Mouse (Mus musculus) B cell, adult 2 months (primary cell): Measurements from ENCODE around the gene Hist1h2af.

Source experiments
- DNase-seq, 2 experiments: peaks; one replicate each; pipeline ENCODE4 v3.0.0; 2022

The Hist1h2af gene

DNA sequence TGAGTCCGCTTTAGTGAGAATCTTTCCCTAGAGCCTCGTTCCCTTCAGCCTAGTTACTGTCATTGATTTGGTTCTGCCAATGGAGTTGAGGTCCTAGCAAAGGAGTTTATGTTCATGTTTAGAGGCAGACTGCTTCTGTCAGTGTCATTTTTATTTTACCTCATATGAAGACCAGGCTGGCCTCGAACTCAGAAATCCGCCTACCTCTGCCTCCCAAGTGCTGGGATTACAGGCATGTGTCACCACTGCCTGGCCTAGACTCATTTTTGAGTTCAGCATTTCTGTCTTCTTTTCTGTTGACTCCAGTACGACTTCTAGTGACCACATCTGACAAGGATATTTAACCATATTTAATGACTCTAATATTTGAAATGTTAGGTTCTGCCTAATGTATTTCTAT lies 18.4 kb upstream of the Hist1h2af start:
- DNase-seq: no peak

DNA sequence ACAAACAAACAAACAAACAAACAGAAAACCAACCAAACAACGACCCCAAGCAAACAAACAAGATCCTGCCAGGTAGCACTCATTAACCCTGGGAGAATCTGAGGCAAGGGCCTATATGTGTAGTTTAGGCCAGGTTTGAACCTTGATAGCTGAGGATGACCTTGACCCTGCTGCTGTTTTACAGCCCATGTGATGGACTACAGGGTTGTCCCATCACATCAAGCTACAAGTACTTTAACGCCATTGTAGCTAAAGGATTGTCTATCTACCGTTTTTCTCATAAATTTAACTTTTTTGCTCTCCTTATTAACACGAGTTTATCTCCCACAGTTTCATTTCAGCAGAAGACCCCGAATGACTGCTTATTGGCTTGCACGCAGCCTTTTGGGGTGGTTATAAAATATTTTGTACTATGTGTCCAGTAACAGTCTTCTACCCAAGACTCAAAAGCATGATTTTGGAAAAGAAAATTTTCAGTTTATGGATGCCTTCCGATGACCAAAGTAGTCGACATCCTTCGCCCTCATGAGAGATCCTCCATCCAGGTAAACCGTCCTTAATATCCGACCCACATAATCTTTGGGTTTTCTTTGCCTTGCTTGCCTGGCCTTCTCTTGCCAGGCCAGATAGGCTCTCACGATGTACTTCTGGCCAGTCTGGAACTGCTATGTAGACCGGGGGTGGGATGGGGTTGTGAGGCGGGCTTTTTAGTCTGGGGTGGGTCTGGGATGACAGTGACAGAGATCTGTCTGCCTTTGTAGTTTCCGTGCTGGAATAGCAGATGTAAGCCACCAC lies 17.7 kb upstream of the Hist1h2af start:
- no peak for DNase-seq

GRCm38 (mm10) chr13:23516822-23517602 lies 16.7 kb upstream of the Hist1h2af start:
- DNase-seq: peak; percentile 87

- DNase-seq: peak; percentile 94 to 96
Measured at GRCm38 (mm10) chr13:23517603-23518294, 16.0 kb upstream of the Hist1h2af start.

GRCm38 (mm10) chr13:23518295-23518603 lies 15.5 kb upstream of the Hist1h2af start:
- no peak for DNase-seq

- DNase-seq: peak; percentile 91 to 93
Measured at GRCm38 (mm10) chr13:23518885-23519284, 14.8 kb upstream of the Hist1h2af start.

DNA sequence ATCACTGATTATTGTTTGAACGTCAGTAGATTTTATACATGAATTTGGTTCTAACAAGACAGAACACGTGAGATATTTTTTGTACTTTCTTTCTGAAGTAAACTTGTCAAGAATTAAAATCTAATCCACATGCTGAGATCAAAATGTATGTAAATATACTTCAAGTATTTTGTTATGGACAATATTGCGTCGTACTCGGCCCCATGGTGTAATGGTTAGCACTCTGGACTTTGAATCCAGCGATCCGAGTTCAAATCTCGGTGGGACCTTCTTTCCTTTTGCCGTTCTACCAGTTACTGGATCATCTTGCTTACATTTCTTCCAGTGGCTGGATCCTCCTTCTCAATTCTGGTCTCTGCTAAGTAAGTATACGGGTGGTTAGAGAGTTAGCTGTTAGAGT lies 14.3 kb upstream of the Hist1h2af start:
- peak; percentile 86 to 89 for DNase-seq

DNA sequence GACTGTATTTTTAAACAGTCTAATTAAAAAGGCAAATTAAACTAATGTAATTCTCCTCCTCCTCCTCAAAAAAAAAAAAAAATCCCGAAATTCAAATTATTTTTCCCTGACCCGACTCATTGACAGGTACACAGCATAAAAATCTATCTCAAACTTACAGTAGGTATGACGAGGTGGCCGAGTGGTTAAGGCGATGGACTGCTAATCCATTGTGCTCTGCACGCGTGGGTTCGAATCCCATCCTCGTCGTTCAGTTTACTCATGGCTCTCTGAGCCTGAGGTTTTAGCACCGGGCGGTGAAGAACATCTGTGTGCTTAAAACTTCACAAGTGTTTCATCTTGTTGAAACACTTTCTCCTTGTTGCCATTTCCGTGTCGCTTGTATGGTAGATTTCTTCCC lies 12.0 kb upstream of the Hist1h2af start:
- DNase-seq: peak; percentile 89 to 90

DNA sequence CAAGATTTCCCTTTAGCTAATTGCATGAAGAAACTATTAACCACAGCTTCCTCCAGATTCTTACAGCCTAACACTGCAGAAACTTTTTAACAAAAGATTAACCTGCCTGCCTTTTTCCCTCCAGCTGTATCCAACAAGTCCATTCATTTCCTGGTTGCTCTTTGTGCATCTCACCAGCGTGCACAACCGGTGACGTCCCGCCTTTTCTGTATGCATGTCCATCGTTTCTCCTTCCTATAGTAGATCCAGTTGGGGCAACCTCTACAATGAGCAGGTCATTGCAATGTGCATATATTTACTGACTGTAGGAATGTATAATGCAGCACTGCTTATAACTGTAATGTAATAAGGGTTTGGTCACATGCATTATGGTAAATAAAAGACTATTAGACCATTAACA lies 9.7 kb upstream of the Hist1h2af start:
- no peak for DNase-seq

DNA sequence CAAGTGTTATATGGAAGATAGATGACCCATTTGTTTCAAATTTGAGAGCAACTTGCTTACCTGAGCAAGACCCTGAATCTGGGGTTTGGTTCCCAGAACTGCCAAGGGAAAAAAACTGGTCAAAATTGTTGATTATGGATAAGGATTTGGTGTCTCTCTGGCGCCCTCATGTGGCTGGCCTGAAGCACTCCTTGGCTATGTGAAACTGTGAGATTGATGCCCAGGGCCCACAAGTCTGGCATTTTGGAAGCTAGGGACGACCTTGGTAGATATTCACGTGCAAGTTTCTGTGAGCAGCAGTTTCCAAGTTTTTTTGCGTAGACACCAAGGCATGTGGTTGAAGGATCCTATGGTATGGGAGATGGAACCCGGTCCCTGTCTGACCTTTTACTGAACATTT lies 9.1 kb upstream of the Hist1h2af start:
- DNase-seq: peak; percentile 85 to 86

DNA sequence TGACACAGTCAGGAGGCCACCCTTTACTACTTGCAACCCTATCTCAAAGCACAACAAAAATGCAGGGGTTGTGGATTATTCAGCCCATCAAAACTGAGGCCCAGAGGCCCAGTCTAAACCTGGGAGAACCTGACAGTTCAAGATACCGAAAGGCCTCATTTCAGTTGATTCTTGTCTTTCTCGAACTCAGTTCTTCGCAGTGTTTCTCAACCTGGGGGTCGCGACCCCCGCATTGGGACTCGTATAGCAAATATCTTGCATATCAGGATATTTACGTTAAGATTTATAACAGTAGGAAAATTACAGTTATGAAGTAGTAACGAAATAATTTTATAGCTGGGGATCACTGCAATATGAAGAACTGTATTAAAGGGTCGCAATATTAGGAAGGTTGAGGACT lies 7.8 kb upstream of the Hist1h2af start:
- peak in 1 of 2 experiments; percentile 17 for DNase-seq

GRCm38 (mm10) chr13:23526312-23526711 lies 7.4 kb upstream of the Hist1h2af start:
- DNase-seq: peak; percentile 90 to 92

DNA sequence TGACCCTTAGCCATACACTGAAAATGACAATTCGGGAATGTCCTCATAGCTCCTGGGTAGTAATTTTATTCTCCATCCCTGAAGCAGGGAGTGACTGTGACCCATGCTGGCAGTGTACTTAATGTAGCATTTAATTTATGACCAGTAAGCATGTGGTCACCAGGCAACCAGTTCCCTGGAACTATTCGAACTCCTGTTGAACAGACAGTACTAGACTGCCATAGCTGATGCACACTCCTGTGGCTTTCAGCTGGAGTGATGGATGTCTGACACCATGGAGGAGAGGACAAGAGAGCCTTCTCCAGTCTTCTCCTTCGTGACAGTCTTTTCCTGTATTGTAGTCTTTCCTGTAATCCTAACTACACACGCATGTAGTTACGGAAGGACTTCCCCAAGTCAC lies 4.7 kb upstream of the Hist1h2af start:
- DNase-seq: no peak

DNA sequence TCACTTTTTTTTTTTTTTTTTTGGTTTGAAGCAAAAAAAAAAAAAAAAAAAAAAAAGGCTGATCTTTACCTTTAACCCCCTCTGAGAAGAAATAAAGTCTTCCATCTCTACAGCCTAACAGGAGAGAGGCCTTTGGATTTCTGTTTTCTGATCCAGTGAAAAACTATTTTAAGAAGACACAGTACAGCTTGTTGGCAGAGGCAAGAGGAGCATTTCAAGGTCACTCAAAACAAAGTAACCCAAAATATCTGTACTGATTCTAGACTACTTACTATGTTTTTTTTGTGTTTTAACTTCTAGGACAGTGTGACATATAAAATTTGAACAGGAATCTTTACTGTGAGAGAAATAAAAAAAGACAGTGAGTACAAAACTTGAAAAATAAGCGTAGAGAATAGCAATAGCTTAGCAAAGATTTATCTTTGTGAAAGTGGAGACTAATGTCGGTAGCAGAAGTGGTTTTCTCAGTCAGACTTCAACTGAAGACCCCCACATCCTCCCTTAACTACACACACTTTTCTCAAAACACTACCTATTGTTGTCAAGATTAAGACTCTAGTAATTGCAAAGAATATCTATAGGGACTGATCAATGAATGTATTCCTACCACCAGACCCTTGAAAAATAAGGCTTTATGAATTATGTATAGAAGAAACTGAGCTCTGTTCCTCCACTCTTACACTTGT lies 4.1 kb upstream of the Hist1h2af start:
- DNase-seq: no peak

GRCm38 (mm10) chr13:23530181-23530900 lies 3.4 kb upstream of the Hist1h2af start:
- peak; percentile 84 to 86 for DNase-seq

- peak; percentile 98 for DNase-seq
Measured at GRCm38 (mm10) chr13:23530901-23531875, 2.5 kb upstream of the Hist1h2af start, which contains the start of gene Hist1h4h. Hist1h4h (plus strand) TSS chr13:23531050.

GRCm38 (mm10) chr13:23532262-23533075 lies 1.2 kb upstream of the Hist1h2af start:
- DNase-seq: no peak

GRCm38 (mm10) chr13:23534368-23535131 lies 844 bp downstream of the Hist1h2af start:
- no peak for DNase-seq
